Mouse (Mus musculus) c-Kit-negative CD71-positive TER-119-positive erythroid progenitor cells, embryonic 14.5 days (primary cell): ENCODE results near the gene Guca2a.

Source experiments
- DNase-seq: peaks from one replicate; pipeline ENCODE4 v3.0.0-alpha.2; 2013; ENCODE audit warnings: low read depth, low spot score

Guca2a gene

DNA sequence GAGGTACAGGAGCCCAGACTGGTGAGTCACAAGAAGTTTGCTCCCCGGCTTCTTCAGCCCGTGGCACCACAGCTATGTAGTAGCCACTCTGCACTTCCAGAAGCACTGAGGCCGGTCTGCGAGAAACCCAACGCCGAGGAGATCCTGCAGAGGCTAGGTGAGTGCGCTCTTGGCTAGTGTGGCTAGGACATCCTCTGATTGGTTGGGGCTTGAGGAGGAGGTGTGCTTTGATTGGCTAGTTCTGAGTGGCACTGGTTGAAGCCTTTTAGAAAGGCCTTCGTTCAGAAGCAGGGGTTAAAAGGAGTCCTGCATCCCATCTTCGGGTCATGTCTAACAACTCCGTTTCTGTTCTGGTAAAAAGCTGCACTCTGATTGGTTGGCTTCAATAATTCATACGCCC lies 1.2 kb downstream of the Guca2a start:
- DNase-seq: no peak

DNA sequence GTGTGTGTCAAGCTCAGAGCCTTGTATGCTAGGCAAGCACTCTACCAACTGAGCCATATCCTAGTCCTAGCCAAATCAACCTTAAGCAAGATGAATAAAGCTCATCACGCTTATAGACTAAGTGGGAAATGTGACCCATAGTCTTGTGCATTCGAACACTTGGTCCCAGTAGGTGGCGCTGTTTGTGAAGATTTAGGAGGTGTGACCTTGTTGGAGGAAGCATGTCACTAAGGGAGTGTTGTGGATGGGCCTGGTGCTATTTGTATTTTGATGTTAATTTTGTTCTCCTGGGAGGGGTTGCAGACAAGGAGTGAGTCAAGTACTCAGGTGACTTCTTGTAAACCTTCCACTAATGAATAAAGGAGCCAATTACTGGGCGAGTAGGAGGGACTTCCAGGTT lies 5.2 kb downstream of the Guca2a start:
- no peak for DNase-seq

DNA sequence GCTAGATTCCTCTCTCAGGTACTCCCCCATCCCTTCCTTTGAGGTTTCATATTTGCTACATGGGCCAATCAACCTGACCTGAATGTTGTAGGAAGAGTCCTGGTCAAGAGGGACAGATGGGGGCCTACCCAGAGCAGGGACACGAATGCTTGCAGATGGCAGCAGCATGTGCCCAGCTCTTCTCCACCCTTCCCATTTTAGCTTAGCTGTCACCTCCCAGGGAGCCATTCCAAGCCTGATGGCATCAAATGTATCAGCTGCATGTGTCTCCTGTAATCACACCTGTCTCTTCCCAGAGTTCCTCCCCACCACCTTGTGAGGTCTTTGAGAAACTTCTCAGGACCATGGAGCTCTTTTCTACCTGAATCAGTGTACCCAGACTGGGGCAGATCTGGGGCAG lies 19.5 kb downstream of the Guca2a start:
- no peak for DNase-seq

DNA sequence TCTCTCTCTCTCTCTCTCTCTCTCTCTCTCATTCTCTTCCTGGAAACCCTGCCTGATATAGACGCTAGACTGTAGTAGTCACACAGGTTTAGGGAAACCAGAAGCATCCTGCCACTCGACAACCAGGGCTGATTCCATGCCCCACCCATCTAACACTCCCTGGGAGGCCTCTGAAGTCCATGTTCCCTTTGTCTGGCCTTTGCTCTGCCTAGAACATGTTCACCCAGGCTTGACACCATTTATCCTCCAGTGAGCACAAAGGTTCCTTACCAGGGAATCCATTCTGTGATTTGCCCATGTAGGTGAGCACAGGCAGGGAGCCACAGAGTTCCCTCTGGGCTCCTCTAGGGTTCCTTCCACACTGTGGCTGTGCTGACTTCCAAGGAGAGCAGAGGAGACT lies 20.7 kb downstream of the Guca2a start:
- no peak for DNase-seq

DNA sequence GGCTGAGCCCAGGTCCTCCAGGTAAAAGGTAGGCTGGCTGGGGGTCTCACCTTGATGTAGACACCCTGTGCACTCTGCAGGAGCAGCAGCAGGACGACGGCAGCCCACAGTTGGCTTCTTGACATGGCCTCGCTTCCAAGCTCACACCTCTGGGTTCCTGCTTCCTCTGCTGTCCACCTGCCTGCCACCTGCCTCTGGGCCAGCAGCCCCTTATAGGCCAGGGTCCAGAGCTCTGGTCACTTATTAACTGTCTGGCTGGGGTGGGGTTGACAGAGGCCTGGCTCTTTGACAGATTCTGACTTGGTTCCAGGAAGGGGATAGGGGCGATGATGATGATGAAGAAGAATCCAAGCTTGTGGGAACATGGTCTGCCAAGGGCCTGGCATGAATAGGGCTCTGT lies 21.2 kb downstream of the Guca2a start, which contains the start of gene Guca2b:
Gene Guca2b, minus strand, starts transcription at position 224 of the 400 bp plus-strand sequence.
- DNase-seq: no peak

DNA sequence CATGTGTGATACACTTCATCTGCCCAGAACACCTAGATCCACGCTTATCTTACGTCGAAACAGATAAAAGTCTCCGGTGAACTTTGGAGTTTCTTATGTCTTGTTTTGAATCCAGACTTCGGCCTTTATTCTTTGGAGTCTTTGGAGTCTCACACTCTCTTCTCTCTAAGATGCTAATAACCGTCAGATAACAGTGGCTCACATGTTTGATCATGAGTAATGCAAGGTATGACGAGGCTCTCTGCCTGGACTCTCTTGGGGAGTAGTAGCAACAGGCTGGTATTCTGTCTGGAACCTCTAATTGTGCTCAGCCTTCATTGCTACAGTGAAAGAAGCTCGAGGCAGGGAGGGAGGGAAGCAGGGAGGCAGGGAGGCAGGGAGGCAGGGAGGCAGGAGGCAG lies 22.5 kb downstream of the Guca2a start:
- DNase-seq: no peak

DNA sequence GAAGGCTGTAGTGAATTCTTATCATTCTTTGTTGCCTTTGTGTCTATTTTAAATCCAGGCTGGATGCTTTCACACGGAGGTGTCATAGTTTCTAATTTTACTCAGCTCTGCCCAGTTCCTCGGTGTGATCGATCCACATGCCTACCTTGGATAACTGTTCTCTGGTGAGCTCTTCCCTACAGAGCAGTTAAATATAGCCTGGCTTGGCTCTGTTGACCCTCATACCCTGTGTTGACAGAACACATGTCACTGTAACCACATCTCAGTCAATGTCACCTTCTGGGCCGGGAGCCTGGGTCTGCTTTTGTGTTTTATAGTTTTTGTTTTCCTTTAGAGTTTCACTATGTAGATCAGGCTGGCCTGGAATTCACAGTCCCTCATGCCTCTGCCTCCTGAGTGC lies 24.6 kb downstream of the Guca2a start:
- no peak for DNase-seq

DNA sequence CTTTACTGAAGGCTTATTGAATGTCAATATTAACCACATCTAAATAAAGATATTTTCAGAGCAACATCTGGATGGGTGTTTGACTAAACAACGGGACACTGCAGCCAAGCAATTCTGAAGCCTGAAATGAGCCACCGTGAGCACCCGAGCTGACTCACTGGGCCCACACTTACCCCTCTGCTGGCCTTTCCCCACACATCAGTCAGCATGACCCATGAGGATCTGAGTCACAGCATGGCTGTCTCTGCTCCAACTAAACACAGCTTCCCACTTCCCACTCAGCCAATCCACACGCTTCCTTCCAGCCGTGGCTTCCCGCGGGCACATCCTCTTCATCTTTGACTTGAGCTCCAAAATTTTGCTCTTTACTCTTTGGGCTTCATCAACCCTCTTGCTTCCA lies 25.5 kb downstream of the Guca2a start:
- no peak for DNase-seq

DNA sequence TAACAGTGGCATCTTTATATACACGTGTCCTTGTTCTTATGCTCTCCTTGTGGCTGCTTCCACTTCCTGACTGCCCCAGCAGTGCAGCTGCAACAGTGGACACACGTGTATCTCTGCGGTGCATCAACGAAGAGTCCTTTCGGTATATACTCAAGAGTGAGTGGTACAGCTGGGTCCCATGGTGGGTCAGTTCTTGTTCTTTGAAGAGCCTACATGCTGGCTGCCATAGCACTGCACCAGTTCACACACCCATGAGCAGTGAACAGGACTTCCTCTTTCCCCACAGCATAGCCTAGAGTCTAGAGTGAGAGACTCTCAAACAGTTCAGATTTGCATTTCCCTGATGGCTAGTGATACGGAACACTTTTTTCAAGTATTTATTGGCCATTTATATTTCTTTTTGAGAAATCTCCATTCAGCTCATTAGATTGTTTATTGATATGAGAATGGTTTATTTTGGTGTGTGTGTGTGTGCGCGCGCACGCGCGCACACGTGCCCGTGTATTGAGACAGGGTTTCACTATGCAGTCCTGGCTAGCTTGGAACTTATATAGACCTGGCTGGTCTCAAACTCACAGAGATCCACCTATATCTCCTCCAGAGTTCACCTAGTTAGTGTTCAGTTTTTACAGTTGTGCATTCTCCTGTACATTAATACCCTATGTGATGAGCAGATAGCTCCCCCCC lies 26.0 kb downstream of the Guca2a start:
- DNase-seq: no peak

DNA sequence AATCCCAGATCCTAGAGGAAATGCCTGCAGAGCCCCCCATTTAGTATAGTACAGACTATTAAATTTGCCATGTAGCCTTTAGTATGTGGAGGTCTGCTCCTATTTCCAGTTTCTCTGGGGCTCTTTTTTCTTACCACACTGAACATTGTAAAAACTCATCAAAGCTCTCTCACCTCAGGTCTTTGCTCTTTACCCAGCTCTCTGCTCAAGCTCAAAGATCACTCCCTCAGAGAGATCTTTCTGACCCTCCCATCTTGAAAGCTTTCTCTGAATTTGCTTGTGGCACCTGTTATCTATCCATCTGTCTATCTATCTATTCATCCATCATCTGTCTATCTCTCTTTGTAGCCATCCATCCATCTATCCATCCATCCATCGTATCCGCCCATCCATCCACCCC lies 27.7 kb downstream of the Guca2a start:
- no peak for DNase-seq

DNA sequence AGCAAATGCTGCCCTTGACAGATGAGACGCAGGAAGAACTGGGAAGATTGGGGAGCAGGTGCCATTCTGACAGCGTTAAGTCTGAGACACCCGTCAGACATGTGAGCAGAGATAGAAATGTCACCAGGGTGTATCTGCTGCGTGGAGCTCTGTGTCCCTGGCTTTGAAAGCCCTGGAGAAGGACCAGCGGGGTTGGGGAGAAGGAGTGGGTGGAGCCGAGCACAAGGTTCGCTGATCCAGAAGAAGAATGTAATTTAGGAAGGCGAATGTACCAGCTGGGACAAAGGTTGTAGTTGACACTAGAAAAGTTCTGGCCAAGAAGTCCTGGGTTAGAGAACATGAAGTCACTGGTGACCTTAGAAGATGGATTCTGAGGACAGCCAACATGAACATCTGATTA lies 28.6 kb downstream of the Guca2a start:
- no peak for DNase-seq

DNA sequence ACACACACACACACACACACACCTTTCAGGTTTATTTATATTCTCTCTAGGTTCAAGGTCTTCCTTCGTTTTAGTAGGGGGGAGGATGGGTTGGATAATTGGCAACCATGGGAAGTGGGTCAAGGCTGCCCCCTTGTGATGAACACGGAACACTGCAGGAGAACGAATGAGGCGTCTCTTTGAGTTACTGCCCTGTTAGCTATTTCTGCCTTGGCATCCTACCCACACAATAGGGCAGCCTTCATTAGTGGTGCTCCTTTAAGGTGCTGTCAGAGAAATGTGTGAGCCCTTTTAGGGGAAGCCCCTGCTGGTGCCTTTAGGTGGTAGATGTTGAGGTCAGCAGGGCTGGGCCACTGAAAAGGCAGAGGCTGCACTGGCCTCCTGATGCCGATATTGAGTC lies 29.9 kb downstream of the Guca2a start:
- no peak for DNase-seq

DNA sequence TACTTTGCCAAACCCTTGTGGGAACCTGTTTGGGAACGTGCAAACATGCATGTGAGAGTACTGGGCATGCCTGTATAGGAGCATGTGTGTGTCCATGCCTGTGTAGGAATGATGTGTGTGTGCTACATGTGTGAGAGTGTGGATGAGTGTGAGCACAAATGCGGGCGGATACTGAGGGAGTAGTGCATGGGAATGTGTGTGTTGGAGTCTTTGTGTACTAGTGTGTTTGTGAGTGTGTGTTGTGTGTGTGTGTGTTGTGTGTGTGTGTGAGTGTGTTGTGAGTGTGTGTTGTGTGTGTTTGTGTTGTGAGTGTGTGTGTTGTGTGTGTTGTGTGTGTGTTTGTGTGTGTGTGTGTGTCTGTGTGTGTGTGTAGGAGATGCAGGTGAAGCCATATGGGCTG lies 30.7 kb downstream of the Guca2a start:
- DNase-seq: no peak

DNA sequence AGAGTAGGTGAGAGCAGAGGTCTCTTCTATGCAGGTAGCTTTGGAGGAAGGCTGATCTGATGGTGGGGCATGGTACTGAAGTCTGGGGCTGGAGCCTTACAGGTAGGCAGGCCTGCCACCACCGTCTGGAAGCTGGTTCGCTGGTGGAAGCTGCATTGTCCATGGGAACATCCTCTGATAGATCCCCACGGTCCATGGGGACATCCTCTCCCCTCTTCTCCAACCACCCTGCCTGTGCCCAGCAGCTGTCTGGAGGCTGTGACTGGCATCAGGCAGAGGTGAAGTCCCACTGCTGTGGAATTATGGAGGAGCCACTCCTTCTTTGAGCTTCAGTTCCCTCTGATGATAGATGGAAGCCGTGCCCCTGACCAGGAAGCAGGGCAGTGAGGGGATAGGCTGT lies 31.1 kb downstream of the Guca2a start:
- no peak for DNase-seq

DNA sequence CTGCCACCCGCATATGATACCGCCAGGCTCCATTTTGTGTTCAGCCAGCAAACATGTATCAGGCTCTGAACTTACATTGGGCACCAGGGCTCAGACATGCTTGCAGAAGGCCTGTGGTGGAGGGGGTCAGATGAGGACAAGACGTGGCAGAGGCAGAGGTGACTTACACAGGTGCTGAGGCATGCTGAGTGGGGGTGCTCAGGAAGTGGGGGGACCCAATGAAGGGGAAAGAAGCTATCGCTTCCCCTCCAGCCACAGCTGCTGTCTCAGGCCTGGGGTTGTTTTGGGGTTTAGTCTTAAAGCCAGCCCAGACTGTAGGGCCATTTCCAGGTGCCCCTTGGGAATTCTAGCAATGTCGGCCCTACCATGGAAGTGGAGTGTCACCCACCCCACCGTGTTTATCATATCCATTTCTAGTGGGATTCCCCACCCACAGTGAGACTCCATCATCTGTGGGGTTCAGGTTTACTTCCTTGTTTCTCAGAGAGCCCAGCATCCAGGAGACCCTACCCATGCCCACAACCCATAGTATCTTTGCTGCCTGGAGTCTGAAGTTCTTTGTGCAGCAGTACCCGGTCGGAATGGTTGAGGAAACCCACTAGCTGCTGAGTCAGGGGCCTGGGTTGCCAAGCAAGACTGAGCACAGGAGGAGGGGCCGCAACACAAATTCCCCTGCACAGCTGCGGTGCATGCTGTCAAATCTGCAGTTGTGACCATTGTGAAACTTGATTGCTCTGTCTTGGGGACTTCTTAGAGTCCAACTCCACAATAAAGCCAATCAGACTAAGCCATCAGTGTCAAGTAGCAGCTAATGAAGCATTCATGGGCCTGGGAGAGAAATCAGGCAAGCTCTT lies 32.1 kb downstream of the Guca2a start:
- no peak for DNase-seq

DNA sequence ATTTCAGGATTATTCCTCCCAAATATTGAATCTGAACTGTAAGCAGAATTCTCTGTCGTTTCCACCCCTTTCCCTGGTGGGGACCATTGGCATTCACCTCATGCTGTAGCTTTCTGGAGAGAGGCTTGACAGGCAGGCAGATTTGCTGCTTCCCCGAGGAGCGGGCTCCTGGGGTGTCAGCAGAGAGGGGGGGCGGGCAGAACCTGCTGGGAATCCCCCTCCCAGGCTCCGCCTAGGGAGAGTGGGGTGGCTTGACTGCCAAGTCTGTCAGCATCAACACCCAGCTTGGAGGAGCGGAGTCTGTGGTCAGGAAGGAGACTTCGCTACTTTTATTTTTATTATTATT lies 32.7 kb downstream of the Guca2a start:
- no peak for DNase-seq

DNA sequence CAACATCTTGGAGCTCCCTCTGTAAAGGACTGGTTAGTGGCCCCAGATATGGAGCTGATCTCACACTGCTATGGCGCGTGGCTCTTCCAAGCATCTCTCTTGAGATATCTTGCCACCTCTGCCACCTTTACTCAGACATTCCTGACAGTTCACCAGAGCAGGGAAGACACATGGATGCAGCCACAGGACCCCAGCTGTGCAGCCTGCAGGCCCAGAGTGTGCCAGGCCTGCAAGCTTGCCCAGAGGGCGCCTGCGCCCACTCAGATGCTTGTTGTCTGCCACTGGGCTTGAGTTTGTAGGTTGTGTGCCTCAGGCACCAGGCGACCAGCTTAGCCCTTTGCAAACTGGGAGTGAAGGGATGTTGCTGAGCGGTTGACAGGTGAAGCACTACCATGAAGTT lies 33.2 kb downstream of the Guca2a start:
- DNase-seq: no peak

DNA sequence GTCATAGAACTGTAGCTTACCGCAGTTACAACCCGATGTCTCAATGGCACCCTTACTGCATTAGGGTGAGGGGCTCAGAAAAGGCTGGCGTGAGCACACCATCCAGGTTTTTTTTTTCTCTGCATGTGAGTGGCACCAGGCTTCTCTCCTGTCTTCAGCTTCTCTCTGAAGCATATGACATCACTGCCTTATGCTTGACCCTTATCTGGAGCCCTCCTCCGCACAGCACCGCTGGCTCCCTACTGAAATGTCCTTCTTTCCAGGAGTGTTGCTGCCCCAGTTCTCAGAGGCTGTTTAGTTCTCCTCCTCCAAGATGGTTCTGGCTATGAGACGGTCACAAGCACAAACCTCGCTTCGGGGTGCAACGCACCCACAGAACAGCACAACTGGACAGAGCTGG lies 33.7 kb downstream of the Guca2a start:
- no peak for DNase-seq

DNA sequence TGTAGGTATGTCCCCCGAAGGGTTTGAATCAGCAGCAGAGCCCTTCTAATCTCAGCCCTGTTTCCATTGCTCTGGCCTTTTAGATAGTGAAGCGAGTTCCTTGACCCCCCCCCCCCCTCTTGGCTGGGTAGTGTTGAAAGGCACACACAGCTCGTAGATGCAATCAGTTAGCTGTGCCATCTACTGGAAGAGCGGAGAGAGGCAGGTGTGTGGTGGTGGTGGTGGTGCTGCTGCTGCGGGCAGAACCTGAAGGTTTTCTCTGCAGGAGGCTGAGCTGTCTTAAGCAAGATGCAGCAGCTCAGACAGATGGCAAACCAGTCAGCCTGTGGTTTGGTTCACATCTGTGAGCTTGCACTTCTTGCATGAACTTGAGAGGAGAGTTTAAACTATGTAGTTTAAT lies 35.2 kb downstream of the Guca2a start:
- no peak for DNase-seq

DNA sequence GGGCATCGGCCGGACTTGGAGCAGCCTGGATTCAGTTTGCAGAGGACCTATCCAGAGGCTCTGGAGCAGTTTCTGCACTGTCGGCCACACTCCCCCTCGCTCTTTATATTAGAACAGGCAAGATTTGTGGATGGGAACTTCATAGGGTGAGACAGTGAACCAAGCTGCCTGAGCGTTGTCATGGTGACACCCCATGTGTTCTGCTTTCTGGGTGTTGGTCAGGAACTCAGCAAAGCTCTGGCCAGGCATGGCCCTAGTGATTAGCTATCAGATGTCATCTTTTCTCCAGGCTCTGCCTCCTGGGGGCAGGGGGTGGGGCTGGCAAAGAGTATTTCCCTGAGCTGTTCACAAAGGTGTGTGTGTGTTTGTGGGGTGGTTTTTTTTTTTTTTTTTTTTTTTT lies 45.1 kb downstream of the Guca2a start:
- no peak for DNase-seq

DNA sequence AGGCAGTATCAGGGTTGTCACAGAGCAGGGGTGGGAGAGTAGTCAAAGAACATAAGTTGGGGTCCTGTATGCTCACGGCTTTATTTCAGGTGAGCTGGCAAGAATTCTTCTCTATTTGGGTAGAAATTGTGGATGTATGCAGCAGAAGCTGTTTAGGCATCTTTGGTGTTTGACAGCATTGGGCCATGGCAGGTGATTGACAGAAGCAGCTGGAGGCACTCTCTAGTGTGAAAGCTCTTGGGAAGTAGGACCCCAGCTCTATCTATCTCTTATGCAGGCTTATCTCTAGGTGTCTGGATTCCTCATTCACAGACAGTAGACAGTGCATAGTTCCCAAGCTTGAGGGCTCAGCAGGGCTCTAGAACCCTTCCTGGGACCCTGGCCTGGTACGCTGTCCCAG lies 48.2 kb downstream of the Guca2a start:
- no peak for DNase-seq
